ENCODE assay signal across 8 mouse cellular contexts in the genomic region with DNA sequence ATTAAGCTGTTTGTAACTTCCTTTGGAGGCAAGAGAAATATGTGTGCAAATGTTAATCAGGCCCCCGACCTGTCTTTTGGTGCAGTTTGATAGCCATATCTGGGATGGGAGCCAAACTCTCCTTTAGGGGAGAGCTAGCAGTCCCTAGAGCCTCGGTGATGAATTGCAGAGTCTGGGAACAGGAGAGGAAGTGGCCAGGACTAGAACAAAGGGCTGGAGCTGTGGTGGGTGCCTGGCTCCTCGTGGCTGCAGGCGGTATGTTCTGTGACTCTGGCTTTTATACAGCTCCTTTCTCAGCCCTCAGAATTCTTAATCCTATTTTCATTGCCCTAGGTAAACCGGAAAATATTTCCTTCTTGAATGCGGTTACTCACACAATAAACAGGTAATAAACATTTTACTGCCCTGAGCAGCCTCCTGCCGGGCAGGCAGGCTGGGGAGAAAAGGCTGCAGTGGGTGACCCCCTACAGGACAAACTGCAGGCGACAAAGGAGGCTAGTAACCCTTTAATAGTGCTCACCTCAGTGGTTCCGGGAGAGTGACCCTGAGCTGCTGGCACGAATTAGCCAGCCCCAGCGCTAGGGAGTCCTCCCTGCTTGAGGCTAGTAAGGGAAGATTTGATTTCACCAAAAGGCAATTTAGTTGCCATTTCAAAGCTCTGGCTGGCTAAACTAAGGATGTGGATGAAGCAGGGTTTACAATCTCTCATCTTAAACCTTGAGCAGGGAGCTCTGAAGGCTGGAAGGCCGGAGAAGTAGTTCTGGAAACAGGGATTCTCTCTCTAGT.
DNase-seq lines count a peak whose midpoint lies in the region; ATAC-seq lines count a peak whose summit lies in the region.

No protein-coding gene starts in this region.

- H3K9ac ChIP-seq in forebrain, embryonic 12.5 days: peak overlapping the region; percentile 38; the same call in 1 of the 2 replicates

- DNase-seq in urinary bladder, adult 2 months (ENCODE audit: low spot score): peak; percentile 27
- no peak for DNase-seq in urinary bladder, postnatal 10 days (ENCODE audit: low spot score)
- DNase-seq in kidney, adult 8-10 months: peak; percentile 34 to 47
- DNase-seq in frontal cortex, postnatal 14 days (ENCODE audit: low spot score in 2 of 2): no peak
- no peak for DNase-seq in layer of hippocampus, adult 9-10 months (ENCODE audit: low spot score)

- H3K4me2 ChIP-seq in forebrain, embryonic 12.5 days: peak overlapping the region; percentile 27

- peaks cover 24% of the 10 kb centered on the region for H3K4me1 ChIP-seq in forebrain, embryonic 12.5 days
- H3K4me1 ChIP-seq in megakaryocyte, embryonic 14.5 days: peaks cover 100% of the 10 kb centered on the region

- WGBS in forebrain, embryonic 12.5 days: 5% methylated on average over 12 of the region's 12 CpGs

- no peak overlapping the region for H3K4me3 ChIP-seq in forebrain, embryonic 12.5 days (replicated peaks)
- peak overlapping the region; percentile 59 for H3K4me3 ChIP-seq in megakaryocyte, embryonic 14.5 days (replicated peaks)

- ATAC-seq in forebrain, embryonic 12.5 days (ENCODE audit: low FRiP score): peak; percentile 78
- ATAC-seq in inflammation-experienced regulatory T-cells, adult 6 months: no peak

- peak overlapping the region; percentile 80 for H3K27ac ChIP-seq in forebrain, embryonic 12.5 days

- H3K36me3 ChIP-seq in forebrain, embryonic 12.5 days (replicated peaks): no peaks in the 10 kb centered on the region
- H3K36me3 ChIP-seq in megakaryocyte, embryonic 14.5 days (replicated peaks; ENCODE audit: low read length): peaks cover 78% of the 10 kb centered on the region

- H3K9me3 ChIP-seq in forebrain, embryonic 12.5 days: no peaks in the 10 kb centered on the region
- H3K9me3 ChIP-seq in megakaryocyte, embryonic 14.5 days: no peaks in the 10 kb centered on the region

- H3K27me3 ChIP-seq in forebrain, embryonic 12.5 days: no peaks in the 10 kb centered on the region
- no peaks in the 10 kb centered on the region for H3K27me3 ChIP-seq in megakaryocyte, embryonic 14.5 days (replicated peaks)

Comparison
In these comparisons a context has a peak if more than half of its experiments do, and no peak if none do; other contexts are left out.
1. DNase-seq: peak in urinary bladder, adult 2 months (single experiment) and kidney, adult 8-10 months (2 of 2); none in urinary bladder, postnatal 10 days (single experiment), frontal cortex, postnatal 14 days (0 of 2) and layer of hippocampus, adult 9-10 months (single experiment).